Mouse (Mus musculus) limb, embryonic 14.5 days (tissue): ENCODE data around the gene Castor1. TPM values are rescaled to one million over a fixed set of nuclear protein-coding genes. Genes with fewer than 3 reads are reported as not detected.

Source experiments
- ATAC-seq: fragments of 200-750 bp; cut with Nextera tagmentation; 2 replicates; pipeline ENCODE4 v1.8.0; 2017; ENCODE audit warnings: low read depth, moderate number of reproducible peaks, moderate TSS enrichment; ENCODE audit not compliant: low FRiP score
- DNase-seq: peaks from one replicate; pipeline ENCODE4 v3.0.0-alpha.2; 2015; ENCODE audit warnings: low spot score
- H3K27ac ChIP-seq: fragments of 300-500 bp; sonication (generic); replicated peaks from 2 replicates; pipeline ENCODE4 v1.5.1; 2014; ENCODE audit warnings: low read depth, mild to moderate bottlenecking, low read length, moderate library complexity, mixed read lengths
- H3K27me3 ChIP-seq: fragments of 300-500 bp; sonication (generic); 2 replicates; pipeline ENCODE4 v1.6.1; 2014; ENCODE audit warnings: low read length, mixed read lengths; ENCODE audit not compliant: control insufficient read depth, insufficient read depth
- H3K36me3 ChIP-seq: fragments of 300-500 bp; sonication (generic); 2 replicates; pipeline ENCODE4 v1.6.1; 2014; ENCODE audit warnings: mild to moderate bottlenecking, low read length, moderate library complexity, mixed read lengths; ENCODE audit not compliant: control insufficient read depth, insufficient read depth
- H3K4me1 ChIP-seq: fragments of 300-500 bp; sonication (generic); 2 replicates; pipeline ENCODE4 v1.6.1; 2014; ENCODE audit warnings: antibody characterized with exemption, low read length, mixed read lengths; ENCODE audit not compliant: control insufficient read depth, insufficient read depth
- H3K4me2 ChIP-seq: fragments of 300-500 bp; sonication (generic); replicated peaks from 2 replicates; pipeline ENCODE4 v1.6.1; 2014; ENCODE audit warnings: low read depth, mild to moderate bottlenecking, low read length, moderate library complexity; ENCODE audit not compliant: severe bottlenecking
- H3K4me3 ChIP-seq: fragments of 300-500 bp; sonication (generic); replicated peaks from 2 replicates; pipeline ENCODE4 v1.5.1; 2014; ENCODE audit warnings: low read length
- H3K9ac ChIP-seq: fragments of 300-500 bp; sonication (generic); 2 replicates; pipeline ENCODE4 v1.6.1; 2014; ENCODE audit warnings: mild to moderate bottlenecking, low read depth, low read length, moderate library complexity; ENCODE audit not compliant: severe bottlenecking
- H3K9me3 ChIP-seq: fragments of 300-500 bp; sonication (generic); 2 replicates; pipeline ENCODE4 v1.6.1; 2016; ENCODE audit warnings: low read length; ENCODE audit not compliant: control insufficient read depth
- POLR2A ChIP-seq: fragments of 200-500 bp; IDR thresholded peaks from 2 replicates; pipeline ENCODE4 v1.8.0; 2012; ENCODE audit warnings: inconsistent platforms, mild to moderate bottlenecking, moderate library complexity, borderline replicate concordance; ENCODE audit not compliant: insufficient read depth, insufficient read length; ENCODE audit errors: extremely low read depth
- WGBS: fragments of 180-500 bp; shearing (Covaris S2); extraction: QIAGEN DNeasy Blood & Tissue Kit; methylation state at CpG from one replicate; pipeline ENCODE4 v1.1.7; 2014; 5-methylcytosine and 5-hydroxymethylcytosine counted together
- polyA plus RNA-seq, 2 experiments: library from polyadenylated mRNA; depleted of rRNA in 1 of 2; stranded (reverse) in 1 of 2; unstranded in 1 of 2; fragments of >200 nt; fragmentation: Nextera tagmentation in 1 of 2; extraction: Ambion mirVana in 1 of 2; gene quantifications; 2 replicates each; pipeline versions ENCODE4 v1.2.1 to v1.2.3; 2012 to 2014

Gene Castor1
- polyA plus RNA-seq, 2 experiments: 10.6 to 13.9 TPM

GRCm38 (mm10) chr11:4201981-4202700 lies 15.9 kb upstream of the Castor1 start:
- DNase-seq: no peak
- H3K4me3 ChIP-seq: no peak overlapping the region
- TF ChIP-seq POLR2A: no peak
- H3K4me1 ChIP-seq: no peaks in the 10 kb centered on the region
- peaks cover 14% of the 10 kb centered on the region for H3K36me3 ChIP-seq
- ATAC-seq: no peak
- H3K9ac ChIP-seq: no peak overlapping the region
- WGBS: 63% methylated on average over 11 of the region's 11 CpGs
- no peak overlapping the region for H3K4me2 ChIP-seq
- H3K27me3 ChIP-seq: no peaks in the 10 kb centered on the region
- H3K27ac ChIP-seq: no peak overlapping the region; the same call in 1 of the 2 replicates
- H3K9me3 ChIP-seq: no peaks in the 10 kb centered on the region

- Histone ChIP-seq H3K36me3 (peaks cover 24% of the 10 kb centered on the region), H3K9me3 (no peaks in the 10 kb centered on the region), H3K4me1 (no peaks in the 10 kb centered on the region), H3K9ac (no peak overlapping the region), H3K4me2 (no peak overlapping the region), H3K27ac (no peak overlapping the region), H3K27me3 (no peaks in the 10 kb centered on the region), H3K4me3 (no peak overlapping the region)
- no peak for TF ChIP-seq POLR2A
- DNase-seq: no peak
- WGBS: 83% methylated on average over 12 of the region's 12 CpGs
- ATAC-seq: no peak
Measured at GRCm38 (mm10) chr11:4202995-4203704, 14.9 kb upstream of the Castor1 start.

- H3K27ac ChIP-seq: no peak overlapping the region
- no peaks in the 10 kb centered on the region for H3K27me3 ChIP-seq
- WGBS: 51% methylated on average over 2 of the region's 2 CpGs
- no peak overlapping the region for H3K9ac ChIP-seq
- no peak overlapping the region for H3K4me3 ChIP-seq
- no peak overlapping the region for H3K4me2 ChIP-seq
- H3K36me3 ChIP-seq: peaks cover 30% of the 10 kb centered on the region
- H3K4me1 ChIP-seq: no peaks in the 10 kb centered on the region
- H3K9me3 ChIP-seq: no peaks in the 10 kb centered on the region
- TF ChIP-seq POLR2A: no peak
- ATAC-seq (no peak), DNase-seq (no peak)
Measured at GRCm38 (mm10) chr11:4203705-4204074, 14.3 kb upstream of the Castor1 start.

- TF ChIP-seq POLR2A: no peak
- Histone ChIP-seq H3K36me3 (peaks cover 43% of the 10 kb centered on the region), H3K9me3 (no peaks in the 10 kb centered on the region), H3K9ac (no peak overlapping the region), H3K27ac (no peak overlapping the region), H3K27me3 (no peaks in the 10 kb centered on the region), H3K4me3 (no peak overlapping the region), H3K4me1 (no peaks in the 10 kb centered on the region), H3K4me2 (no peak overlapping the region)
- no peak for DNase-seq
- ATAC-seq: no peak
- 82% methylated on average over 5 of the region's 5 CpGs for WGBS
Measured at GRCm38 (mm10) chr11:4205097-4205655, 12.8 kb upstream of the Castor1 start.

- Histone ChIP-seq H3K4me3 (no peak overlapping the region), H3K4me1 (no peaks in the 10 kb centered on the region), H3K4me2 (no peak overlapping the region), H3K27ac (no peak overlapping the region), H3K9ac (no peak overlapping the region), H3K27me3 (no peaks in the 10 kb centered on the region), H3K9me3 (no peaks in the 10 kb centered on the region), H3K36me3 (peaks cover 50% of the 10 kb centered on the region)
- DNase-seq (no peak), ATAC-seq (no peak)
- 91% methylated on average over 7 of the region's 7 CpGs for WGBS
- TF ChIP-seq POLR2A: no peak
Measured at GRCm38 (mm10) chr11:4205951-4206350, 12.1 kb upstream of the Castor1 start.
